Mouse (Mus musculus) E14TG2a.4 (cell line): ENCODE measurements around the gene Cog4.

Source experiments
- CTCF ChIP-seq: conservative IDR thresholded peaks from 2 replicates; pipeline ENCODE4 v1.5.1; 2014; ENCODE audit warnings: low read length
- NANOG ChIP-seq: IDR thresholded peaks from 2 replicates; pipeline ENCODE4 v1.6.1; 2014; ENCODE audit warnings: borderline replicate concordance, low read length, mixed read lengths
- POU5F1 ChIP-seq: IDR thresholded peaks from 2 replicates; pipeline ENCODE4 v1.6.1; 2014; ENCODE audit warnings: low read length, borderline replicate concordance

DNA sequence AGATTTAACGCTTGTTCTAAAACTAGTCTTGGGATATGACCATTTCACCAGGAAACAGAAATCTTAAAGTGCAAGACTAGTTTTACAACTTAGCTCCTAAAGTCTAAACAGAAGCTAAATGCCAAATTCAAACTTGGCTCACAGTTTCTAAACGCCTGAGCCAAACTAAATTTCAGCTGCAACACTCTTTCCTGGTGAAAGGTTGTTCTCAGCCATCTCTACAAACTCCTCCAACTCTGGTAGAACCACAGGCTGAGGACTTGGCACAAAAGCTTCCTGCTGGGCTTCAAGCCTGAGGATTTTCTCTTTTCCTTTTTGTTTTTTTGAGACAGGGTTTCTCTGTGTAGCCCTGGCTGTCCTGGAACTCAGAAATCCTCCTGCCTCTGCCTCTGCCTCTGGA, 26.1 kb upstream of the Cog4 start:
- no peak for TF ChIP-seq CTCF
- TF ChIP-seq POU5F1, result no peak
- no peak for TF ChIP-seq NANOG
